Mouse (Mus musculus): ENCODE data around the gene Kctd10.

Gene Kctd10

GRCm38 (mm10) chr5:114380209-114381012, at the start of gene Kctd10, which contains the start of gene Ube3b:
Gene Kctd10 (minus strand): TSS chr5:114380508.
Gene Ube3b (plus strand): TSS chr5:114380607.
- peak; percentile 89 to 90 for DNase-seq

GRCm38 (mm10) chr5:114429781-114430180, 49.5 kb upstream of the Kctd10 start:
- DNase-seq = peak; percentile 52 to 60

GRCm38 (mm10) chr5:114428621-114429020, 48.3 kb upstream of the Kctd10 start:
- DNase-seq = peak; percentile 55 to 64

- DNase-seq = no peak
Measured at GRCm38 (mm10) chr5:114426732-114427131, 46.4 kb upstream of the Kctd10 start.

- peak in 1 of 2 experiments; percentile 42 for DNase-seq
Measured at GRCm38 (mm10) chr5:114423961-114424360, 43.7 kb upstream of the Kctd10 start.

GRCm38 (mm10) chr5:114422591-114422990, 42.3 kb upstream of the Kctd10 start:
- DNase-seq = peak; percentile 43 to 44

GRCm38 (mm10) chr5:114421561-114422298, 41.4 kb upstream of the Kctd10 start:
- no peak for DNase-seq

- peak in 1 of 2 experiments; percentile 68 for DNase-seq
Measured at GRCm38 (mm10) chr5:114418541-114418940, 38.2 kb upstream of the Kctd10 start.

GRCm38 (mm10) chr5:114416855-114417254, 36.5 kb upstream of the Kctd10 start:
- no peak for DNase-seq

- DNase-seq = no peak
Measured at GRCm38 (mm10) chr5:114415606-114416005, 35.3 kb upstream of the Kctd10 start.

- DNase-seq = no peak
Measured at GRCm38 (mm10) chr5:114413067-114413735, 32.9 kb upstream of the Kctd10 start.

- no peak for DNase-seq
Measured at GRCm38 (mm10) chr5:114412361-114412998, 32.2 kb upstream of the Kctd10 start.

GRCm38 (mm10) chr5:114410429-114410828, 30.1 kb upstream of the Kctd10 start:
- DNase-seq = no peak

GRCm38 (mm10) chr5:114408846-114409245, 28.5 kb upstream of the Kctd10 start:
- DNase-seq = no peak

GRCm38 (mm10) chr5:114407810-114408209, 27.5 kb upstream of the Kctd10 start:
- DNase-seq = no peak

GRCm38 (mm10) chr5:114407269-114407668, 27.0 kb upstream of the Kctd10 start:
- DNase-seq = peak; percentile 54 to 73

- DNase-seq = no peak
Measured at GRCm38 (mm10) chr5:114406592-114406991, 26.3 kb upstream of the Kctd10 start.

- DNase-seq = no peak
Measured at GRCm38 (mm10) chr5:114393169-114393568, 12.9 kb upstream of the Kctd10 start.

- DNase-seq = no peak
Measured at GRCm38 (mm10) chr5:114384448-114384847, 4.1 kb upstream of the Kctd10 start.

GRCm38 (mm10) chr5:114383184-114383904, 3.0 kb upstream of the Kctd10 start:
- DNase-seq = peak; percentile 52 to 74

GRCm38 (mm10) chr5:114381013-114381351, 674 bp upstream of the Kctd10 start:
- DNase-seq = no peak

GRCm38 (mm10) chr5:114379763-114380162, 545 bp downstream of the Kctd10 start:
- DNase-seq = peak in 1 of 2 experiments; percentile 20
